Mouse (Mus musculus) heart, postnatal 4 days (tissue): ENCODE measurements around the gene Rps19. TPM values are rescaled to one million over a fixed set of nuclear protein-coding genes. Genes with fewer than 3 reads are reported as not detected.
"Not testable (repeated sequence)": the region's sequence is repeated elsewhere in the genome, so short reads cannot be mapped to it uniquely, and the experiment has no call there.

ENCODE experiments used
- DNase-seq: peaks from one replicate; pipeline ENCODE4 v3.0.0; 2021
- total RNA-seq, 2 experiments: library from RNA; stranded (reverse); gene quantifications; 2 replicates each; pipeline ENCODE4 v1.2.3; 2021

The Rps19 gene
- total RNA-seq = 100 to 1,000 TPM; 902 to 929 TPM

GRCm38 (mm10) chr7:24883896-24884692 lies at the start of gene Rps19:
Gene Rps19, plus strand, starts transcription at chr7:24884371.
- peak; percentile 99 for DNase-seq

- not testable (repeated sequence) for DNase-seq
Measured at GRCm38 (mm10) chr7:24838732-24839409, 45.3 kb upstream of the Rps19 start.

- DNase-seq = no peak
Measured at GRCm38 (mm10) chr7:24839410-24839808, 44.8 kb upstream of the Rps19 start.

DNA sequence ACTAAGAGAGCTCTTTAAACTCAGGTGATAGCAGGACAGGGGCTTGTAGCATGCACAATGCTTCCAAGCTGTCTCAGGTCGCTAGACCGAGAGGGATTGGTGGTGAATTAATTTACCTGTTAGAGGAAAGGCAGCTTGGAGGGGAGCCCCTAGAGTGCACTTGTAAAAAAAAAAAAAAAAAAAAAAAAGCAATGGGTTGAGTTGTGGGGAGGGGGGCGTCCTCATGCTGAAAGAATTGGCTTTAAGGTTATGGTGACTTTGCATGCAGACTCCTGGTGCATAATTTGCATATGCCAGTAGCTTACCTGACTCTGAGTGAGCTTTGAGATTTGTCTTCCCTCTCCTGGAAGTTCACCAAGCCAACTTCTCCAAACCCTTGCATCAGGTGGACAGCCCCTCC lies 43.8 kb upstream of the Rps19 start:
- no peak for DNase-seq

- DNase-seq = no peak
Measured at GRCm38 (mm10) chr7:24841009-24841408, 43.2 kb upstream of the Rps19 start.

DNA sequence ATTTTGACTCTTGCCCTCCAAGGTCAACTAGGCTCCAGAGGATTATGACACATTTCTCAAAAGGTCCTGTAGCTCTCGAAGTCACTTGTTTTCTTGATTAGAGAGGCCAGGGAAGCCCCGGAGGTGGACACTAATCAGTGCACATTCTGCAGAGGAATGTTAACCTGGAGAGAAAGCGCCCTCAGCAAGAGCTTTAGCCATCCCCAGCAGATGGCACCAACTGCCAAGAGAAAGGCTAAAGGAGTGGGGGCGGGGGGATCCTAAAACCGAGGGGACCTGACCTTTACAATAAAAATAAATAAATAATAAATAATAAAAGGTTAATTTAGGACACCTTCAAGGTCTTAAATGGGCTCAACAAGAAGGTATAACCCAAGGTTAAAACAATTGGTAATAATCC lies 40.0 kb upstream of the Rps19 start:
- DNase-seq = no peak

- no peak for DNase-seq
Measured at GRCm38 (mm10) chr7:24845181-24845580, 39.0 kb upstream of the Rps19 start.

DNA sequence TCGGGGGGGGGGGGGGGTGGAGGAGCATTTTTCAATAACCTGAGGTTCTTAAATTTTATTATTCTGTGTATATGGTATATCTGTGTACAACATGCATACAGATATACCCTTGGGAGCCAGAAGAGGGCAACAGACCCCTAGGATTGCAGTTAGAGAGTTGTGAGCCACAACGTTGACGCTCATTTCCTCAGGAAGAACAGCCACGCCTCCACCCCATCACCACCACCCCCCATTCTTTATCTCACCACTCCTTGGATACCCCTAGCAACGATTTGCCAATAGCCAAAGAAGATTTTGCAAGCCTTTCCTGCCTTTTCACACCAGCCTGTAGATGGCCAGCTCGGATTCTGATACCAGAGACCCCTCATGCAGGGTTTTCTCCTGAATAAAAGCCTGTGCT lies 38.5 kb upstream of the Rps19 start:
- no peak for DNase-seq

DNA sequence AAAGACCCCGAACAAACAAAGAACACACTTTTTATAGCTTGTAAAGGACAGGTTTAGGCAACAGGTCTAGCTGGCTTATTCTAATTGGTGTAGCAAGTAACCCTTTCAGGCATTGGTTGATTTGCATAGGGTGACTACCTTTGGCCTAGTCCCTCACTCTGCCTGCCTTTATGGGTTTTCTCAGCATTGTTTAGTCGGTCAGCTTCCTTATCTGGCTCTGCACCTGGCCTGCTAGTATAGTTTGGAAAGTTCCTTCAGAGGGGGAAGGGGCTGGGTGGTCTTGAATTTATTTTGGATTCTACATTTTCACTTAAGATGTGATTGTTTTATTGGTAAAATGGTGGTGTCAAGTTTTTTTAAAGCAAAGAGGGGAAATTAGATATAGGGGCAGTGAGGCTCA lies 37.6 kb upstream of the Rps19 start:
- not testable (repeated sequence) for DNase-seq

DNA sequence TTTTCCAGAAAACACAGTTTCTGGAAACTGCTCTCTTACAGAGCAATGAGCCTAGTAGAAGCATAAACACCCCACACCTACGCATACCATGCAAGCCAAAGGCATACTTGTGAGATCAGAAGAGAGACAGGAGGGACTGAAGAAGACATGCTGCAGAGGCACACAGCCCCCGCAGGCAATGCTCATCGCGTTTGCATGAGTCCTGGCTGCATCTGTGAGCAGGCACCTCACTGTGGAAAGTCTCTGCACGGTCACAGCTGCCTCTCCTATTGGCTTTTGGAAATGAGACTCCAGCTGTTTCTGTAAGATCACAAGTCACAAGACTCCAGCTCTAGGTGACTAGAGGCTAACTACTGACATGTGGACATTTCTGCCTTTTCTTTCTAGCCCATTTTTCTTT lies 34.0 kb upstream of the Rps19 start:
- DNase-seq = no peak

- no peak for DNase-seq
Measured at GRCm38 (mm10) chr7:24850899-24851303, 33.3 kb upstream of the Rps19 start.

- no peak for DNase-seq
Measured at GRCm38 (mm10) chr7:24851596-24852325, 32.4 kb upstream of the Rps19 start.

DNA sequence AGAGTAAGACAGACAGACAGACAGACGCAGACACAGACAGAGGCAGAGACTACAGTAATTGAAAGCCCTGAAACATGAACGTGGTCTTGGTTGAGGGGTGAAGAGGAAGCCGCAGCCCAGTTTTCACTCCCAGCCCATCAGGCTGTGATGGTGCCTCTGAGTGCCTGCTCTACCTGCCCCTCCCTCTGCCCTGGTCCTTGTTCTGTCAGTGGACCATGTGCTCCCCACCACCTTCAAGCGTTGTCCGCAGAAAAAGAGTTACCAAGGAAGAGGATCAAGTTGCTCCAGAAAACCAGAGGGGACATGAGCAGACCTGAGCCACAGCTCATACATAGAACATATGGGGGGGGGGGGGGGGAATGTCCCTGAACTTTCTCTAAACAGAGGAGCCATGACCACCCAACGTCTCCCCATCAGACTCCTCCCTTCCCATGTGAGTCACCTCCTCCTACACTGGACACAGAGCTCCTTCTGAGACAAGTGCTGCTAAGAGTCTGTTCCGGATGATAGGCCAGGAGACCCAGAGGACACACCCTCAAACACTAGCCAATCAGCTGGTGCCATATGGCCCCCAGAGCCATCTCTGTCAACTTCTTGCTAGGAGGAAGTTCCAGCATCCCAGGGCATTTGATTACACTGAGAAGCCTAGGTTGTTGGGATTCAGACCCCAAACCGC lies 31.5 kb upstream of the Rps19 start:
- DNase-seq = no peak

- DNase-seq = no peak
Measured at GRCm38 (mm10) chr7:24853233-24853563, 31.0 kb upstream of the Rps19 start.

- DNase-seq = no peak
Measured at GRCm38 (mm10) chr7:24853695-24854094, 30.5 kb upstream of the Rps19 start.

DNA sequence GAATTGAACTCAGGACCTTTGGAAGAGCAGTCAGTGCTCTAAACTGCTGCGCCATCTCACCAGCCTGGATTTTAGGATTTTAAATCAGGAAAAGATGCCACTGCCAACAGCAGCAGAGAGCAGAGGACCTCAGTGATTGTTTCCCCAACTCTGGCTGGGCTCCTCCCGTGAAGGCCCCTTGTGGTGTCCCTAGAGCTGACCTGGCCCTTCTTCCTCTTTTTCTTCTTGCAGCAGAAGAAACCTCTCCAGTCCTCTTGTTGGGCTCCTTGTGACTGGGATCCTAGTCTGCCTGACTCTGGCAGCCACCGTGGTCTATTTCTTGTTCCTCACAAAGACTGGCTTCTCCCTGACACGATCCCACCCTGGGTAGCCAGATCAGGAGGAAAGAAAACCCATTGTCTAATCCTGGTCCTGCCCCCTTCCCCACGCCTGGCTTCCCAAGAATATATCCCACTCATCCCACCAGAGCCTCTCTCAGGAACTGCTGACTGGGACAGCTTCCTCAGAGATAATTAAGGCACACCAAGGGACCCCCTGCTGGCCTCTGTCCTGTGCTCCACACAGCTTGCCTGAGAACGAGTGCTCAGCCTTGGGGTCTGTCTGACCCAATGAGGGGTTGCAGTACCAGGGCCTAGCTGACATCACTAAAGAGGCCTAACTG lies 27.6 kb upstream of the Rps19 start:
- DNase-seq = no peak

- DNase-seq = no peak
Measured at GRCm38 (mm10) chr7:24859234-24859633, 24.9 kb upstream of the Rps19 start.

DNA sequence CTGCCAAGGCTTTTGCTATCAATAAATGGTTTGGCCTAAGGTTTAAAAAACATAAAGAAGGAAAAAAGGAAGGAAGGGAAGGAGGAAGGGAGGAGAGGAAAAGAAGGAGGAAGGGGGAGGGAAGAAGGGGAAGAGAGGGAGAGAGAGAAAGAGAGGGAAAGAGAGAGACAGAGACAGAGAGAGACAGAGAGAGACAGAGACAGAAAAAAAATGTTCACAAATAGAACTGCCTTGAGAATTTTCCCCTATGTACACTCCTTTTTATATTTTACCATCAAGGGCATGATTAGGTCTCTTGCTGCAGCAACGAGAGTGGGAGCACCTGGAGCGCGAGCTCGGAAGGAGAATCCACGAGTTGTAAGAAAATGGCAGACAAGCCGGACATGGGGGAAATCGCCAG lies 22.3 kb upstream of the Rps19 start, which contains the start of gene Gm9844:
Gene Gm9844 (plus strand): TSS at position 301 of the 400 bp plus-strand sequence.
- no peak for DNase-seq

DNA sequence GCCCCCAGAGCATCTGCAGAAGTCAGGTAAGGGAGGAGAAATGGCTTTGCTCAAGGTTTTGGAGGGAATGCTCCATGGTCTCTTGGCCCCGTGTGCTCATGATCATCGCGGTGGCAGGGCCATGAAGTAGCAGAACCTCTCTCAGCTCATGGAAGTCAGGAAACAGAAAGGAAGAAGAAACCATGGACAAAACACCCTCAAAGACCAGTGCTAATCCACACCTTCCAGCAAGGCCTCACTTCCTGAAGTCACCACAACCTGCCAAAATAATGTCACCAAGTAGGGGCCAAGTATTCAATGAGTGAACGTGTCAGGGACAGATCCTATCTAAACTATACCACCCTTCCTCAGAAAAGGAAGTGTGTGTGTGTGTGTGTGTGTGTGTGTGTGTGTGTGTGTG lies 21.3 kb upstream of the Rps19 start:
- no peak for DNase-seq

- no peak for DNase-seq
Measured at GRCm38 (mm10) chr7:24864156-24864555, 20.0 kb upstream of the Rps19 start.

DNA sequence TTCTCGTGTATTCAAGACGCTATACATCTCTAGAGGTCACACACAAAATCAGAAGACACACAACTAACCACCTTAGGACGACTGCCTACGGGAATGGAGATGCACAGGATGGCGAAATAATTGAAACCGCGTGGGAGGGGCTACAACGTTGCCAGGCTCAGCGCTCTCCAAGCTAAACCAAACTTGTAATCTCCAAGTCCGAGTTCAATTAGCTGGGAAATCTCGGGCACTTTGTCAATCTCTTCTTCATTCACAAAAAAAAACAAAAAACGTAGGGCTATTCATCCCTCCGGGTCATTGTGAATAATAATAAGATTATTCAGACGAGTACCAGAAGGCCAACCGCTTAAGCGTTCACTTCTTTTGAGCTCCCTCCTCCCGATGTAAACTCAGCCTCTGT lies 15.1 kb upstream of the Rps19 start:
- DNase-seq = no peak

DNA sequence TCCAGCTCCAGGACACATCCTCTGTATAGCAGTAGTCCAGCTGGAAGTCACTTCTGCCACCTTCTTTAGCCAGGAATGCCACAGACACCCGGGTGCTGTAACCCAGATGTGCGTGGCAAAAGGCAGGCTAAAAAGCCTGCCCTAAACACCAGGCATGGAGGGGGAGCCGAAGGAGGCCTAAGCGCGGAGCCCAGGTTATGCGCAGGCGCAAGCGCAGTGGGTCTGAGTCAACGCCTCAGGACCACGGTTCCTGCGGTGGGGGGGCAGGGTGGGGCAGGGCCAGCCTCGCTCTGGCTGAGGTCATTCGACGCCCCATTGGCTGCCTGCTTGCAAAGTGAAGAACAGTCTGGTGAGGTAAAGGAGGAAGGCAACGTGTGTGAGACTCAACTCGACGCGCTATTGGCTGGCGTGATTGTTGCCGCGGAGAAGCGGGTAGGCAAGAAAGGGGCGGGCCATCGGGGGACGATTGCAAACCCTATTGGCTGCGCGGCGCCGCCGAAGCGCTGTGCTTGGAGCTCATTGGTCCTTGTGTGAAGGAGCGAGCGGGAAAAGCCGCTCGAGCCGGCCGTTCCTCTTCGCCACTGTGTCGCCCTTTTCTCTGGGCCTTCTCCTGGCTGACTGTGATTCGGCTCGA lies 14.5 kb upstream of the Rps19 start, which contains the start of the genes Lypd4 and Dmrtc2:
Gene Lypd4 (minus strand): TSS at position 410 of the 634 bp plus-strand sequence.
Gene Dmrtc2 (plus strand): TSS at position 526 of the 634 bp plus-strand sequence.
- DNase-seq = no peak
